8 mouse cellular contexts compared by ENCODE assay signal in genomic region chr16:86389063-86389723, GRCm38 (mm10).
DNase-seq lines count a peak whose midpoint lies in the region.
"Had no signal": no experiment of that assay in that cellular context is flagged by ENCODE, and none has a peak within 500 bp of the region (broad histone marks: within the 10 kb centered on the region; RNA-seq: fewer than 3 reads in every experiment).

No protein-coding gene starts in this region.

- intact Hi-C loops in left cerebral cortex, postnatal 25 days (cut with DNase I), result no loop called here
- intact Hi-C loops in left cerebral cortex, postnatal 4 days (cut with DNase I), result no loop called here

- DNase-seq in left cerebral cortex, postnatal 25 days (ENCODE audit: low spot score in 2 of 2), result peak; percentile 7 to 42
- no peak for DNase-seq in left cerebral cortex, postnatal 4 days
- DNase-seq in Muller cell, postnatal 12 days (ENCODE audit: inconsistent ontology term), result peak; percentile 59
- peak; percentile 20 for DNase-seq in adipocyte (ENCODE audit: low spot score)
- peak; percentile 4 to 33 for DNase-seq in kidney, postnatal 4 days
- no peak for DNase-seq in embryo, embryonic 9.5 days (ENCODE audit: extremely low spot score)
- DNase-seq in adrenal gland, postnatal 14 days, result no peak
- DNase-seq: cerebellum, postnatal 14 days had no signal

Comparison
In these comparisons a context has a peak if more than half of its experiments do, and no peak if none do; other contexts are left out.
1. DNase-seq: peak in left cerebral cortex, postnatal 25 days (2 of 2), Muller cell, postnatal 12 days (single experiment), adipocyte (single experiment) and kidney, postnatal 4 days (2 of 2); none in left cerebral cortex, postnatal 4 days (single experiment), embryo, embryonic 9.5 days (single experiment) and adrenal gland, postnatal 14 days (single experiment).